Mouse (Mus musculus) forelimb bud, embryonic 11.5 days (tissue): ENCODE results near the gene Mastl.
A peak's percentile ranks its signal among the peaks of the same experiment; 100 is the strongest.

Source experiments
- DNase-seq: peaks from one replicate; pipeline ENCODE4 v3.0.0-alpha.2; 2012; ENCODE audit warnings: low read depth, low spot score

Mastl gene

GRCm38 (mm10) chr2:23155777-23156607 lies at the start of gene Mastl, which contains the start of gene Yme1l1:
Mastl (minus strand) TSS chr2:23156024.
Yme1l1 (plus strand) TSS chr2:23156369.
- peak; percentile 97 for DNase-seq

- DNase-seq = no peak
Measured at GRCm38 (mm10) chr2:23202900-23203670, 47.3 kb upstream of the Mastl start.

DNA sequence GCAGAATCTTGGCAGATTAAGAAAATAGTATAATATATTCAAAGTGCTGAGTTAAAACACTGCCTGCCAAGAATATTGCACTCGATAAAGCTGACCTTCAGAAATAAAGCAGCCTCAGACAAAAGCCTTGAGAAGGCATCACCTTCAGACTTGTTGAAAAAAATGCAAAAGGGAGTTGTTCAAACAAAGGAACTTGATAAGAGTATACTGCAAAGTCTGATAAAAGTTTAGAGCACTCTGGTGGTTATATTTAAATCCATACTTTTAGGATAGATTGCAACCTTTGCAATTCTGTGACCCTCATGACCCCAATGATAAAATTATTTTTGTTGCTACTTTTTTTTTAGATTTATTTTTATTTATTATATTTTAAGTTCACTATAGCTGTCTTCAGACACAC lies 45.2 kb upstream of the Mastl start:
- DNase-seq = no peak

DNA sequence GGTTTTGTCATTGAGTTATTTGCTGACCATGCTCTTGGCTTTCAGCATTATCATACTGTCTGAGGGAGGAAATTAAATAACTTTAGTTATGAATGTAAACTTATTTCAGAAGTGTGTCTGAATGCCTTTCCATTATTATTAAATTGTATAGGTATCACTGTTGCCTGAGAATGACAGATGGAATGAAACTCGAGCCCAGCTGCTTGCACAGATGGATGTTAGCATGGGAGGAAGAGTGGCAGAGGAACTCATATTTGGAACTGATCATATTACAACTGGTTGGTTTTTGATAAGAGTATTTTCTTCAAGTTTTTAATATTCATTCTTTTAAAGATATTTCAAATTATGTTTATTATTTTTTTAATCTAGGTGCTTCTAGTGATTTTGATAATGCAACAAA lies 38.5 kb upstream of the Mastl start:
- no peak for DNase-seq

DNA sequence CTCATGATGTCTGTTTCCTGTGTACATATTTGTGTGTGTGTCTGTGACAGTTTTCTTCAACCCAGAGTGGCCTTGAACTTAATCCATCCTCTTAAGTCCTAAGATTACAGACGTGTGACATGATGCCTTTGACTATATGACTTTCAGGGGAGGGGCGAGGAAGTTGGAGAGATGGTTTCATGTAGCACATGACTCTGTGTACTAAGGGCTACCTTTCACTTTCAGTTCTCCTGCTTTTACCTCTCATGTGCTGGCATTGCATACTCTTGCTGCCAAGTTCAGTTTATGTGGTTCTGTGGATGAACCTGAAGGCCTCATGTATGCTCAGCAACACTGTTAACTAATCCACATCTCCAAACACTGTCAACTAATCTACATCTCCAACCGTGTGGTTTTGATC lies 16.5 kb upstream of the Mastl start:
- DNase-seq = no peak

DNA sequence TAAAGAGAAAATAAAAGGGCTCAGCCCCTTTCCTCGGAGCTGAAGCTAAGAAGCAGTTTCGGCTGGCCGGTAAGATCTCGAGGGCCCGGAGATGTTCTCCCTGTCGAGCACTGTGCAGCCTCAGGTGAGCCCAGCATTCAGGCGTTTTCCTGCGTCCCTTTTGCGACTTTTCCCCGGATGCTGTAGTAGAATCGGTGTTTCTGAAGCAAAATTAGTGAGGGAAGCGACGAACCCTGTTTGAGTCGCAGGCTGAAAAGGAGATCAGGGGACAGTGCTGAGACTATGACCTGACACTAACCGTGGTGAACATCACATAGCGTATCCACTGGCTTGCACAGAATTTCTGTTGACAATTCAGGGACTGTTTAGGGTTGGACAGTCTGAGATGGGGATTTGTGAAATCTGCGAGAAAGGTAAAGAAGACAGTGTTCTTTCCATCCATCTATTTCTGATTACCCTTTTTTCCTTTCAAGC lies 821 bp upstream of the Mastl start:
- no peak for DNase-seq

- peak; percentile 9 for DNase-seq
Measured at GRCm38 (mm10) chr2:23155199-23155621, 614 bp downstream of the Mastl start.

GRCm38 (mm10) chr2:23119573-23119972 lies 36.3 kb downstream of the Mastl start:
- DNase-seq = no peak

DNA sequence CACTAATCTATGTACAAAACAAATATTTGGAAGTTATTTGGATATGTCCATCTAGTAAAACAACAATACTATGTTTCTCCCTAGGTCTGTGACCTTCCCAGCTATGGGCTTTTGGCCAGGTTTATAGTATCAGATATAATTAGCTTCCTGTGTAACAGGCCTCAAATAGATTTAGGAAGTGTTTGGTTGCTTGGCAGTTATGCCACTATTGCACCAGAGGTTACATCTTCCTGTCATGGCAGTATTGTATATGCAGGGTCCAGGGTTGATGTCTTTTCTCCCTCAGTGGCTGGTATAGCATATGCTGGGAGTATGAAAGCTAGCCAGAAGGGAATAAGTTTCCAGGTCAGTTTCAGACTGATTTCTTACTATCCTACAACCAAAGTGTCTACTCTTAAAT lies 53.6 kb downstream of the Mastl start:
- no peak for DNase-seq

- no peak for DNase-seq
Measured at GRCm38 (mm10) chr2:23097028-23097427, 58.8 kb downstream of the Mastl start.

GRCm38 (mm10) chr2:23092216-23092615 lies 63.6 kb downstream of the Mastl start:
- peak; percentile 55 for DNase-seq

- no peak for DNase-seq
Measured at GRCm38 (mm10) chr2:23084540-23084939, 71.3 kb downstream of the Mastl start.

GRCm38 (mm10) chr2:23078588-23078987 lies 77.2 kb downstream of the Mastl start:
- DNase-seq = no peak

DNA sequence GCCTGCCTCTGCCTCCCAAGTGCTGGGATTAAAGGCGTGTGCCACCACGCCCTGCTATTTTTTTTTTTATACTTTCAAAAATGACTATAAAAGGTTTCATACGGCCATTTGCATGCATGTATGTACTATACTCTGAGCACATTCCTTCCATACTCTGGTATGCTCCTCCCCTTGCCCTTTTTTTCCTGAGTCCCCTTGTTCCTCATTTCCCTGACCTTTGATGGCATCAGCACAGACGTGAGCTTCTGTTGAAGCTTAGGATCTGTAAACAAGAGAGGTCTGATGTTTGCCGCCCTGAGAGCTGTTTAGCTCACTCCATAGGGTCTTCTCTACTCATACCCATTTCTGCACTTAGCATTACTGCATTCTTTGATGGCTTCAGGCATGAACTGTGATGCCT lies 78.1 kb downstream of the Mastl start:
- DNase-seq = no peak

DNA sequence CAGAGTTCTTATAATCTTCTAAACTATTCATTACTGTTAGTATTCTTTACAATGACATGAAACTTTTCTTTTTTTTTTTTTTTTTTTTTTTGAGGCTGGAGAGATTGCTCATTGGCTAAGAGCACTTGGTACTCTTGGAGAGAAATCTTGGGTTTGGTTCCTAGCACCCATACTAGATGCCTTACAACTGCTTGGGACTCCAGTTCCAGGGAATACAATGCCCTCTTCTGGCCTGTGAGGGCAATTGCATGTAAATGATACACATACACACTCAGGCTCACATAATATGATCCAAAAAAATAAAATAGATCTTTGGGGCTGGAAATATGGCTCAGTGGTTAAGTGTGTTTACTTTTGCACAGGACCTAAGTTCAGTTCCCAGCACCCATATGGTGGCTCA lies 79.0 kb downstream of the Mastl start:
- no peak for DNase-seq

GRCm38 (mm10) chr2:23075846-23076245 lies 80.0 kb downstream of the Mastl start:
- no peak for DNase-seq

GRCm38 (mm10) chr2:23071406-23071805 lies 84.4 kb downstream of the Mastl start:
- no peak for DNase-seq

DNA sequence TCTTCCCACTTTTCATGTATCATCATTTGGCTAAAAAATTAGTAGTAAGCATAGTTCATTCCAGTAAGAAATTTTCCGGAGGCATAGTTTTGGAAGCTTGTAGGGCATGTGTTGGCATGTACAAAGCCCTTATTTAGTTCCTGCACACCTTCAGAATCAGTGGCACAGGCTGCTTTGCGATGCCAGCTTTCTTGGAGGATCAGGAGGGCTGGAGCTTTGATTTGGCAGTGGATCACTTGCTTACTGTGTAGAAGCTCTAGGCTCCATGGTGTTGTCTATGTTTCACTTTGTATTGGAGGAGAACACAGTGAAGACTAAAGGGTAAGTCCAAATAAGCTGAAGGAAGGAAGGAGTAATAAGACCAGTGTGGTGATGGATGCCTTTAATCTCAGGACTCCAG lies 85.3 kb downstream of the Mastl start:
- no peak for DNase-seq

DNA sequence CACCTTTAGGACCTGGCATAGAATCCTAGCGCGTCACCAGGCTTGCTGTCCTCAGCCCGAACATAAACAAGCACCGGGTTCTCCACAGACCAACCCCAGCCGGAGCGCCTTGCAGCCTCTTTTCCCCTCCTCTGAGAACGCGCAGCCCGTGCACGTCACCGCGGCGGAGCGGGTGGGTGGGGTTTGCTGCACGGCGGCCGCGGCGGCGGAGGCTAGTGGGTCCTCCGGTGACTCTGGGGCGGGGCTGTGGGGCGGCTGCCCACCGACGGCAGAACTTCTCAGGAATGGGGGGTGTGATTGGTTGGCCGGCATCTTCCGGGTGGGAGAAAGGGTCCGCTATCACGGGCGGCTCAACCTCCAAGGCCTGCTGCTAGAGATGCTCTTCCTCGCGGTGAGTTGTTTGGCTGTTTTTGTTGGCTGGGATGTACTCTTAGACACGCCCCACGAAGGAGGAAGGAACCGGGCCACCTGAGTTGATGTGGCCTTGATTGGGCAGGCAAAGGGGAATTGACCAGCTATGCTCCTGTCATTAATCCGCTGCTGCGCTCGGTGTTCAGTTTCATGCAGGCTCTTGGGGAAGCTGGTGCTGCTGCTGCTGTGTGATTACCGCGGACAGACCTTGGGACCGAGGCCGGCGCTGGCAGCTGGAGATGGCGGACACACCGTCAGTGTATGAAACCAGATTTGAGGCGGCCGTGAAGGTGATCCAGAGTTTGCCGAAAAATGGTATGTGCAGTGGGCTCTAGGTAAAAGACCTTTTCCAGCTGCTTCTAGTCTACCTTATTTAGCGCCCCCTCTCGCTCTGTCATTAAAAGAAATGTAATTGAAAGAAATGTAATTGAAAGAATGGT lies 86.7 kb downstream of the Mastl start:
- DNase-seq = peak; percentile 85

DNA sequence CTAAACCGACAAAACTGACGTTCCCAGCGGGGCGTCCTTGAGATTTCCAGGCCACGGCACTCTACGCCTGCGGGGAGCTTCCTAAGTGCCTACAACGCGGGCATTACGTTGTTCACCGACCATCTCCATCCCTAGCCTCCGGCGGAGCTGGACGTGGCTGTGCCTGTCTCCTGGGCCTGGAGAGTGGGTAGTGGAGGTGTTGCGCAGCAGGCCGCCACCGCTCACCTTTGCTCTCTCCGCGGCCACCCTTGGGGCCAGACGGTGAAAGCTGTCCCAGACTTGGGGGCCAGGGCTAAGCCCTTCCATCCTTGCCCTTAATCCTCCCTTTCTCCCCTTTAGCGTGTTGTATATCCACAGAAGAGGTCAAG lies 87.5 kb downstream of the Mastl start:
- DNase-seq = no peak

DNA sequence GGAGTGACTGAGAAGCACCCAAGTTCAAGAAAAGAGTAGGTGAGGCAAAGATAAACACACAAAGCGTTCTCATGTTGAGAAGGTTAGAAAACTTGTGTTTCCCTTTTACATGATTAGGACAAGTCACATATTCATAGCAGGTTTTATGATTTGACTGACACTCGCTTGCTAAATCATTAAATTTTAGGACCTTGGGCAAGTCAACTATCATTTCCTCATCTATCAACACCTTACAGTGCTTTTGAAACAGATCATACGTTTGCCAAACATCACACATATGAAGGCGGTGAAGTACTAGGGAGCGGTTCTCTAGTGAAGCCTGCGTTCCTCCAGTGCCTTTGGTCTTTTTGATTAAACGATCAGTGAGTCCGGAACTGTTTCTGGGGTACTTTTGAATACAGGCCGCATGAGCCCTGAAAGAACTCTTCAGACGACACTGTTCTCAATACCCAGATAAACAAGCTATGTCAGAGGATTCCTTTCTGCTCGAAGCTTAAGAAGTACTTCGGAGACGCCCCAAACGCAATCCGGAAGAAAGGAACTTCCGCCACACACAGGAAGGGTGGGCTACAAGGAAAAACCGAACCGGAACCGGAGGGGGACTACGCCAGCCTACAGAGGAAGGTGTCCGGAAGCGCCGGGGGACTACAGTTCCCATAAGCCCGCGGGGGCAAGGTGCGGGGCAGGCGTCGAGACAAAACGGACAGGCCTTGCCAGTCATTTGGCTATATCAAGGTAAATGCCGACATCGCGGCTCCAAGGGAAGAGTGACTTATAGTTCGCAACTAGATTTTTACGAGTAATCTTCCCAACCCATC lies 88.1 kb downstream of the Mastl start, which contains the start of gene Acbd5:
Gene Acbd5, plus strand, starts transcription at position 616 of the 818 bp plus-strand sequence.
- peak; percentile 93 for DNase-seq
